Mouse (Mus musculus) neural tube, embryonic 11.5 days (tissue): ENCODE results near the gene Nomo1. TPM values are rescaled to one million over a fixed set of nuclear protein-coding genes. Genes with fewer than 3 reads are reported as not detected.

Experiments used
- ATAC-seq: fragments of 200-750 bp; cut with Nextera tagmentation; 2 replicates; pipeline ENCODE4 v1.8.0; 2017; ENCODE audit warnings: moderate number of reproducible peaks, mild to moderate bottlenecking, moderate TSS enrichment, moderate library complexity; ENCODE audit not compliant: insufficient read depth, low FRiP score, low TSS enrichment
- DNase-seq: peaks from one replicate; pipeline ENCODE4 v3.0.0-alpha.2; 2015; ENCODE audit warnings: low spot score
- H3K27ac ChIP-seq: fragments of 300-500 bp; sonication (generic); 2 replicates; pipeline ENCODE4 v1.5.1; 2014; ENCODE audit warnings: low read depth, mild to moderate bottlenecking, low read length
- H3K27me3 ChIP-seq: fragments of 300-500 bp; sonication (generic); 2 replicates; pipeline ENCODE4 v1.6.1; 2014; ENCODE audit warnings: mild to moderate bottlenecking, low read length, mixed read lengths; ENCODE audit not compliant: control insufficient read depth, insufficient read depth
- H3K36me3 ChIP-seq: fragments of 300-500 bp; sonication (generic); 2 replicates; pipeline ENCODE4 v1.6.1; 2014; ENCODE audit warnings: mild to moderate bottlenecking, low read length, moderate library complexity, mixed read lengths; ENCODE audit not compliant: control insufficient read depth, insufficient read depth
- H3K4me1 ChIP-seq: fragments of 300-500 bp; sonication (generic); 2 replicates; pipeline ENCODE4 v1.6.1; 2014; ENCODE audit warnings: low read length, mixed read lengths; ENCODE audit not compliant: control insufficient read depth, insufficient read depth
- H3K4me2 ChIP-seq: fragments of 300-500 bp; sonication (generic); 2 replicates; pipeline ENCODE4 v1.6.1; 2014; ENCODE audit warnings: low read depth, mild to moderate bottlenecking, moderate library complexity
- H3K4me3 ChIP-seq: fragments of 300-500 bp; sonication (generic); 2 replicates; pipeline ENCODE4 v1.5.1; 2014; ENCODE audit warnings: low read depth, low read length
- H3K9ac ChIP-seq: fragments of 300-500 bp; sonication (generic); 2 replicates; pipeline ENCODE4 v1.6.1; 2014; ENCODE audit warnings: mild to moderate bottlenecking, low read length
- H3K9me3 ChIP-seq: fragments of 300-500 bp; sonication (generic); 2 replicates; pipeline ENCODE4 v1.6.1; 2016; ENCODE audit warnings: low read length; ENCODE audit not compliant: control insufficient read depth
- WGBS: fragments of 180-500 bp; shearing (Covaris S2); extraction: QIAGEN DNeasy Blood & Tissue Kit; methylation state at CpG from one replicate; pipeline ENCODE4 v1.1.7; 2014; 5-methylcytosine and 5-hydroxymethylcytosine counted together
- polyA plus RNA-seq: library from polyadenylated mRNA; unstranded; fragments of >200 nt; fragmentation: Nextera tagmentation; extraction: Ambion mirVana; gene quantifications from 2 replicates; pipeline ENCODE4 v1.2.1, GENCODE M21; 2014

Nomo1 gene
- polyA plus RNA-seq, 1 experiment from 2014 or later: 19.2 TPM

DNA sequence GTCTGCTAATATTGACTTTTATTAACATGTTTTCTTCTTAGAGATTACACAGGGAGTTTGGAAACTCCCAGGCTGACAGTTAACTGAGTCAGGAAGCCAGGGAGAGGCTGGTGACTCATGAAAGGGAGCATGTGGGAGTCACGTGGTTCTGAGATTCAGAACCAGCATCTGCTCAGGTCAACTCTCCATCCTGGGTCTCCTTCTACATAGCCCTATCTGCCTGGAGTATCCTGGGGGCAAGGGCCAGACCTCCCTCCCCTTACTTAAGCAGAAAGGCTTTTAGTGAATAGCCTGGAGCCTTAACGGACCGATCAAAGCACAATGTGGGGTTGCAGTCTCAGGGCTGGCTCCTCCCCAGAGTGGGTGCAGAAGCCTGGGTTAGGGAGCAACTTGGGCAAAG, 97.8 kb downstream of the Nomo1 start:
- DNase-seq (no peak), ATAC-seq (no peak)
- Histone ChIP-seq H3K4me2 (no peak overlapping the region), H3K9me3 (no peaks in the 10 kb centered on the region), H3K27ac (no peak overlapping the region), H3K4me3 (no peak overlapping the region), H3K36me3 (no peaks in the 10 kb centered on the region), H3K27me3 (no peaks in the 10 kb centered on the region), H3K4me1 (peaks cover 2% of the 10 kb centered on the region; the same call in 1 of the 2 replicates), H3K9ac (no peak overlapping the region; the same call in 1 of the 2 replicates)
- 23% methylated on average over 3 of the region's 3 CpGs for WGBS

DNA sequence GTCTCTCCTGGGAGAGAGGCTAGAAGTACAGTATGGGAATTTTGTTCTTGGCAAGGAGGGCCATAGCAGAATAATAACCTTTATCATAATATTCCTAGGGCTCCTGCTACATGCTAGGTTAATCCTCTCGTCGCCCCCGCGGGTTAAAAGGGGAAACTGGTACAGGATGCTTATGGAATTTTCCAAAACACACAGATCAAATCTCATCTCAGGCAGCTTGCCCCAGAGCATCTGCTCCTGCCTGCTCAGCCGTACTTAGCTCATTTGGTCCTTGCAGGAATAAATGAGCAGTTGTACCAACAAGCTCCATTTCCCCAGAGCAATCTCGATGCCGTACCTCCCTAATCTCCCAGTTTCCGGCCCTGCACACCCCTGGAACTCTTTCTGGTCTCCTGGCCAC, 98.3 kb downstream of the Nomo1 start:
- no peak for DNase-seq
- Histone ChIP-seq H3K4me3 (no peak overlapping the region), H3K9me3 (no peaks in the 10 kb centered on the region), H3K27ac (no peak overlapping the region), H3K4me2 (no peak overlapping the region), H3K9ac (no peak overlapping the region), H3K36me3 (no peaks in the 10 kb centered on the region), H3K27me3 (no peaks in the 10 kb centered on the region), H3K4me1 (peaks cover 2% of the 10 kb centered on the region; the same call in 1 of the 2 replicates)
- WGBS: 79% methylated on average over 8 of the region's 8 CpGs
- no peak for ATAC-seq

DNA sequence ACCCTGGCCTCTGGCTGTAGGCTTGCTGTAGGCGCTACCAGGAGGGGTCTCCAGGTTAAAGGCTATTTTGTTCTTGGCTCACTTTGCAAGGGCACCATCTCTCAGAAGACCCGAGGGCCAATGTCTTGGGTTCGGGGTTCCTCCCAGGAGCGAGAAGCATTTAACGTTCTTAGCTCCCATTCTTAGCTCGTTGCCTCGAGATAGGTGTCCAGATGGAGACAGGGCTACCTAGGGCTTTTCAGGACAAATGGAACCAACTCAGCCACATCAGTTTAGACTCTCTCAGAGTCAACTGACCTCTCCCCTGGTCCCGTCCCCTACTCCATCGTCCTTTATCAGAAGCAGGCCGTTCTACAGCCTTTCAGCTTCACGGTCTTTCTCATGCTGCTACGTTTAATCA, 98.7 kb downstream of the Nomo1 start:
- no peaks in the 10 kb centered on the region for H3K27me3 ChIP-seq
- H3K4me1 ChIP-seq: peaks cover 2% of the 10 kb centered on the region; the same call in 1 of the 2 replicates
- H3K9me3 ChIP-seq: no peaks in the 10 kb centered on the region
- no peak for ATAC-seq
- 87% methylated on average over 12 of the region's 12 CpGs for WGBS
- no peak overlapping the region for H3K9ac ChIP-seq
- no peak overlapping the region for H3K27ac ChIP-seq
- no peak for DNase-seq
- H3K4me2 ChIP-seq: no peak overlapping the region
- no peaks in the 10 kb centered on the region for H3K36me3 ChIP-seq
- H3K4me3 ChIP-seq: no peak overlapping the region

Other genes starting within 250 kb of the Nomo1 start
- gene Lmtk3, start 250.0 kb upstream of the Nomo1 start, polyA plus RNA-seq: 3.8 and 4.3 TPM in 2 replicates
- gene Sult2b1, start 249.0 kb upstream of the Nomo1 start, polyA plus RNA-seq: 1.1 and 1.8 TPM in 2 replicates
- gene Cyth2, start 219.1 kb upstream of the Nomo1 start, polyA plus RNA-seq: 223 and 239 TPM in 2 replicates
- 0.88 and 1.4 TPM in 2 replicates for gene Kcnj14, start 208.9 kb upstream of the Nomo1 start, polyA plus RNA-seq
- 69.8 and 76.5 TPM in 2 replicates for gene Grwd1, start 202.8 kb upstream of the Nomo1 start, polyA plus RNA-seq
- 75.4 and 86.4 TPM in 2 replicates for gene Kdelr1, start 160.9 kb upstream of the Nomo1 start, polyA plus RNA-seq
- 0.37 and 0.73 TPM in 2 replicates for gene Grin2d, start 155.3 kb upstream of the Nomo1 start, polyA plus RNA-seq
- gene Syngr4, start 137.0 kb upstream of the Nomo1 start, polyA plus RNA-seq: 0.59 and 0.82 TPM in 2 replicates
- 2.8 and 3.9 TPM in 2 replicates for gene Tmem143, start 136.8 kb upstream of the Nomo1 start, polyA plus RNA-seq
- gene Emp3, start 112.3 kb upstream of the Nomo1 start, polyA plus RNA-seq: 20.3 and 24.6 TPM in 2 replicates
- 2.9 and 3.4 TPM in 2 replicates for gene Ccdc114, start 109.6 kb upstream of the Nomo1 start, polyA plus RNA-seq
- 0.15 and 0.20 TPM in 2 replicates for gene Abcc6, start 3.4 kb upstream of the Nomo1 start, polyA plus RNA-seq
- 0.31 and 0.69 TPM in 2 replicates for gene Kcnj11, start 67.1 kb downstream of the Nomo1 start, polyA plus RNA-seq
- gene Abcc8, start 146.3 kb downstream of the Nomo1 start, polyA plus RNA-seq: 4.3 and 5.3 TPM in 2 replicates
- gene Ush1c, start 204.8 kb downstream of the Nomo1 start, polyA plus RNA-seq: 2.8 and 3.1 TPM in 2 replicates
- gene Otog, start 207.3 kb downstream of the Nomo1 start, polyA plus RNA-seq: 0.12 TPM in 1 of 2 replicates, not detected in the other